Mouse (Mus musculus) left cerebral cortex, postnatal 10 days (tissue): ENCODE data around the gene Ccdc36. TPM values are rescaled to one million over a fixed set of nuclear protein-coding genes. Genes with fewer than 3 reads are reported as not detected.
A peak's percentile ranks its signal among the peaks of the same experiment; 100 is the strongest.

Experiments used
- DNase-seq, 2 experiments: peaks; one replicate each; pipeline ENCODE4 v3.0.0; 2021 to 2022; ENCODE audit warnings: low spot score in 2 of 2, mixed read lengths in 1 of 2; ENCODE audit errors: extremely low spot score in 1 of 2
- intact Hi-C: fragments of 180-260 bp; cut with DNase I; formaldehyde crosslinking; loops from one replicate; pipeline ENCODE4 v1.15.1; 2025
- total RNA-seq, 2 experiments: library from RNA; stranded (reverse); gene quantifications; 2 replicates each; pipeline ENCODE4 v1.2.3; 2021

Gene Ccdc36
- total RNA-seq, result under 1 TPM; 0.19 to 0.26 TPM

DNA sequence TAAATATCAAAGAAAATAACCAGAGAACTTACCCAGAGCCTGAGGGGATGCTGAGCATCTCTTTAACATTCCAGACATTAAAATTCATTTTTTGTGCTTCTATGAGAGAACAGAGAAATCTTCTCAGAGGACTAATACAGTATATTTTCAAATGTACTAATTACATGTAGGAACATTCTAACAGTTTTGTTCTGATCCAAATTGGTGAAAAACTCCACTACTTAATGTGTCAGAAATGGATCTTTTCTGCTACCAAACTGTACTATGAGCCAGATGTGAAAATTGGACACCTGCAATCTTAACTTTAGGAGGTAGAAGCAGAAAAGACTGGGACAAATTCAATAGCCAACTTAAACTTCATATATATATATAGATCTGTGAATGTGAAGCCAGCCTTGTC lies at the start of gene Ccdc36:
TSS of gene Ccdc36 (minus strand) at position 101 of the 400 bp plus-strand sequence.
- intact Hi-C loops, result no loop called here

GRCm38 (mm10) chr9:108474528-108474927 lies 46.2 kb upstream of the Ccdc36 start:
- DNase-seq, result peak in 1 of 2 experiments; percentile 31
- intact Hi-C loops, result no loop called here

More for the DNA sequence above, at the start of gene Ccdc36:
- no peak for DNase-seq

GRCm38 (mm10) chr9:108469845-108470244 lies 41.6 kb upstream of the Ccdc36 start:
- intact Hi-C loops, result no loop called here
- DNase-seq, result no peak

GRCm38 (mm10) chr9:108469430-108469829 lies 41.1 kb upstream of the Ccdc36 start:
- intact Hi-C loops, result no loop called here

GRCm38 (mm10) chr9:108466219-108466618 lies 37.9 kb upstream of the Ccdc36 start:
- no peak for DNase-seq
- intact Hi-C loops, result no loop called here

More at GRCm38 (mm10) chr9:108469430-108469829, 41.1 kb upstream of the Ccdc36 start:
- no peak for DNase-seq

- intact Hi-C loops, result no loop called here
Observed at GRCm38 (mm10) chr9:108463713-108464112, 35.4 kb upstream of the Ccdc36 start.

DNA sequence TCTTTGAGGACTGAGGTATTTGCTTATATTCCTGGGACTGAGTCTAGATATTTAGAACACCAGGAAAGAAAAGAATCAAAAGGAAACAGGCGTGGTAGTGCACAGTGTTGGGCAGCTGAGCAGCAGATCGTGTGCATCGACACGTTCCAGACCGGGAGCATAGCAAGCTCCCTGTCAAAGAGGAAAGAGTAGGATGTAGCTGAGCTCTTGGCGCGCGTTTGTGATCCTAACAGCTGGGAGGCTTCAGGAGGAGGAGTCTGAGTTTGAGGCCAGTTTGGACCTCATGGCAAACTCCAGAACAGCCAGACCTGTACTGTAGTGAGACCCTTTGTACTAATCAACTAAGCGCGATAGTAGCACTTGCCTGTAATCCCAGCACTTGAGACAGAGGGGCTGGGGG lies 33.9 kb upstream of the Ccdc36 start:
- intact Hi-C loops, result no loop called here
- DNase-seq, result no peak

More at GRCm38 (mm10) chr9:108463713-108464112, 35.4 kb upstream of the Ccdc36 start:
- no peak for DNase-seq

GRCm38 (mm10) chr9:108461675-108462074 lies 33.4 kb upstream of the Ccdc36 start:
- no peak for DNase-seq
- intact Hi-C loops, result no loop called here

DNA sequence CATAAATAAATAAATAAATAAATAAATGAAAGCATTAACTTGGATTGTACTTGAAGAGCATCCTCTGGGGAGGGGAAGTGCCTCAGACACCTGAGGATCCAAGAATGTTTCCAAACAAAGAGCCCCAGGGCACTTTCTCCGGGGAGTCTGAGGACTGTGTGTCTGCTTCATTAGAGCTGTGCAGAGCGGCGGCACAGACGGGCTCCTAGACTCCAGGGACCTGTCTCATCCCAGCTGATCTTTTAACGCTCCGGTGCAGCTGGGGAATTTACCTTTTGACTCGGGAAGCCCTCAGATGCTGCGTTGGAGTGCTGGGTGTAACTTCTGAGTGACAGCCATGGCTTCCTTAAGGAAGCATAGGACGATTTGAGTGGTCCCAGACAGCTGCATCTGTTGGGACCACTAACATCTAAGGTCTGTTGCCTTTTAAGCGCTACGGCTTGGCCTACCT lies 32.9 kb upstream of the Ccdc36 start, which contains the start of gene Klhdc8b:
TSS of gene Klhdc8b (minus strand) at position 401 of the 451 bp plus-strand sequence.
- intact Hi-C loops, result no loop called here
- DNase-seq, result no peak

DNA sequence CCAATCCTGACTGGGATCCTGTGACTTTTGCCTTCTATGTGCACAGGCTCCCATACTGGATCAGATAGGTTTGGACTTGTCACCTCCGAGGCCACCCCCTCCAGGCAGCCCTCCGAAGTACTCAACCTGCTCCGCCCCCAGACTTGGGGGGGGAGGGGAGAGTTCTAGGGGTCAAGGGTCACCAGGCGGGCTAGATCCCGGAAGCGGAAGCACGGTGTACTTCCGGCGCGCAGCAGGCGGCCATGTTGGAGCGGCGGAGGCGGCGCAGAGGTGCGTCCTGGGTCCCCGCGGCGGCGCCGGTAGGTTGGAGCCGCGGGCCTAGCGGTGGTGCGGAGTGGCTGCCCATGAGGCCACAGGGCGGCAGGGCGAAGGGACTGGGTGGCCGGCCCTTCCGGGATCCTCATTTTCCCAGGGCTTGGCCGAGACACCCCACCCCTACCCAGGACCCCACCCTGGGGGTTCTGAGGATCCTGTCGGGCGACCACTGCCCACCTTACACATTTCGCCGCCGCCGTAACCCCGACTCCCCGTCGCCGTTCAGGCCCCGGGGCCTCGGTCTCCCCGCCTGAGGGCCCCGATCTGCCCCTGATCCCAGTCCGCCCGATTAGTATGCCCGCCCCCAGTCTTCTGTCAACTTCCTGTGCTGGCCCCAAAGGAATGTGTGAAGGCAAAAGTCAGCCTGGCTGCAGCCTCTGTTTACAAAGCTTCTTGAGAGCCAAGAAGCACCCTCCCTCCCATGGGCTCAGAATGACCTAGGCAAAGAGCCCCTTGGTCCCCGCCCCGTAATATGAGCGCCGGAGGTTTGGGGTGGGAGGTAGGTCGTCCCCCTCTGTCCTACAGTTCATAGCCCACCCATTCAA lies 32.3 kb upstream of the Ccdc36 start, which contains the start of gene Ccdc71:
TSS of gene Ccdc71 (plus strand) at position 209 of the 860 bp plus-strand sequence.
- intact Hi-C loops, result no loop called here

GRCm38 (mm10) chr9:108459939-108460318 lies 31.6 kb upstream of the Ccdc36 start:
- no peak for DNase-seq
- intact Hi-C loops, result no loop called here

More for the DNA sequence above, 32.3 kb upstream of the Ccdc36 start, which contains the start of gene Ccdc71:
- DNase-seq, result peak; percentile 83 to 95

DNA sequence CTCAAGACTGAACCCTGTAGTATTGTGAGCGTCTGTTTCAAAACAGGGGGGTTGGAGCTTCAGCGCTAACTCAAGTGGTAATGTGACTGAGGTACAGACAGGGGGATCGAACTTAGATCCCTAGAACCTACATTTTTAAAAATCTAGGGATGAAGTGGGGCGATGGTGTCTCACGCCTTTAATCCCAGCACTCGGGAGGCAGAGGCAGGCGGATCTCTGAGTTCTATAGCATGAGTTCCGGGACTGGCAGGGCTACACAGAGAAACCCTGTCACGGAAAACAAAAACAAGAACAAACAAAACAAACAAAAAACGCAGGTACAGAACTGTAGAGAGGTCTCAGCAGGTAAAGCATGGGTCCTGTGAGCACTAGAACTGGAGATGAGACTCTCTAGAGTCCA lies 28.7 kb upstream of the Ccdc36 start:
- intact Hi-C loops, result no loop called here
- DNase-seq, result no peak

- DNase-seq, result no peak
- intact Hi-C loops, result no loop called here
Observed at GRCm38 (mm10) chr9:108455747-108456571, 27.7 kb upstream of the Ccdc36 start.

DNA sequence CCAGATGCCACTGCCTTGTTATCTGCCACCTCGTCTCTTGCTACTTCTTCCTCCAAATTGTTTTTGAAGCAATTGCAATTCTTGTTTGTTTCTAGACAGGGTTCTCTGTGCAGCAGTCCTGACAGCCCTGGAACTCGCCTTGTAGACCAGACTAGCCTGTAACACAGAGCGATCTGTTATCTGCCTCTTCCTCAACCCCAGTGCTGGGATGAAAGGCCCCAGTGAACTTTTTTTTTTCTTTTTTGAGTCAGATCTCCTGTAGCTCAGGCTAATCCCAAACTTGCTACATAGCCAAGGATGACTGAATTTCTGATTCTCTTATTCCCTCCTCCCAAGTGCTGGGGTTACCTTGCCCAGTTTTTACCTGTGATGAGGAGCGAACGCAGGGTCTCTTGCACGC lies 26.1 kb upstream of the Ccdc36 start:
- DNase-seq, result no peak
- intact Hi-C loops, result loop anchor here (5.0 kb wide), 1 partner anchor 57 kb away; no protein-coding TSS in a partner anchor

DNA sequence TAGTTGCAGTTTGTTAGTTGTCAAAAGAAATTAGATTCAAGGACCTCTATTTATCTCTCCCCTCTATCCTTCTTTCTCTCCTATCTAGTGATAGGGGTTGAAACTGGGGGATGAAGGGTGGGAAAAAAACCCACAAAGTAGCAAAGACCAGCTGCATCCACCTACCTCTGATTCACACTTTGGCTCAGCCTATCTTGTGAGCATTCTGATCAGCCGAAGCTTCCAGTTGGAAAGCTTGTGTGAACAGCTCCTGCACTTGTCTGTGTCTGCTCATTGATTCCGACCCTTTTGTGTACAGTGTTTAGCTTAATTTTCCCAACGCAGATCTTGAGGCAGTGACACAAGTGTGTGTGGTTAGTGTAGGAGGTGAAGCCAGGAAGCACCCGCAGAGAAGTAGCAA lies 25.2 kb upstream of the Ccdc36 start:
- intact Hi-C loops, result loop anchor here (5.0 kb wide), 1 partner anchor 56 kb away; no protein-coding TSS in a partner anchor
- DNase-seq, result no peak

DNA sequence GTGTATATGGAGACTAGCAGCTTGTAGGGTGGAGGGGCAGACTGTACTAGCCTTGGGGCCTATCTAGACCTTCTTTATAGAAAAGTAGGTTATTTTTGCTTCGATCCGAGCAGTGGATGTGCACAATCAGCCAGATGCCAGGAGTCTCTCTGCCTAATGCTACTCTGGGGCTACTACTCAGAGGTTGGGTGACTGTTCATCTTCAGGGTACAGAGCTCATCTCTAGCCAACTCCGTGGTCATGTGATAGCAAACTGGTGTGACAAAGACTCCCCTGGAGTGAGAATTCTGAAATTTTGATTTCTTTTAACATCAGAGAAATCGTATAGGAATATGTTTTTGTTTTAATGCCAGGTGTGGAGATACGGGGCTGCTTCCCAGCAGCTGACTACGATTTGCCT lies 24.6 kb upstream of the Ccdc36 start:
- no peak for DNase-seq
- intact Hi-C loops, result loop anchor here (5.0 kb wide), 1 partner anchor 56 kb away; no protein-coding TSS in a partner anchor

DNA sequence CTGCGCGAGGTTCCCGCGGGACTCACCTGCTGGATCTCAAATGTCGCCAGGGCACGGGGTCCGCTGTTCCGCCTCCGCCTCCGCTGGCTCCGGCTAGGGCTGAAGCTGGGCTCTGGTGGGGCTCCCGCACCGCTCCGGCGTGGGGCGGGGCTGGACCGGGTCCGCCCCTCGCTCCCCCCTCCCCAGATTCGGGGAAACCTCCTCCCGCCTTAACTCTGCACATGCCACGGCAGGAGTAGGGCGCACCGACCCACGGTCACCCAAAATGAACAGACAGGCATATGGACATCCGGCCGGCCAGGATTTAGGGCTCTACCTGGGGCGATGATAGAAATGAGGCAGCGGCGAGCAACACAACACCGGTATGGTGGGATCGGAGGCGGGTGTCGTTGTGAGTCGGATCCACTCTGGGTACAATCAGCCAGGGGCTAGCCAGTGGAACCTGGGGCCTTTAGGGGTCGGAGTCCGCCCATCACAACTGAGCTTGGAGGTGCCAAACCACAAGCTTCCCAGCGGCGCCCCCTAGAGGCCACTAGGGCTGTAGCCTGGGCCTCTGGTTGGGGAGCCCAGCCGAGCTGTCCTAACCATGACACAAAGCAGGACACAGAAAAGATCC lies 24.1 kb upstream of the Ccdc36 start:
- intact Hi-C loops, result loop anchor here (5.0 kb wide), 1 partner anchor 55 kb away; no protein-coding TSS in a partner anchor
- DNase-seq, result peak; percentile 77 to 92

- no peak for DNase-seq
- intact Hi-C loops, result loop anchor here (5.0 kb wide), 1 partner anchor 54 kb away; no protein-coding TSS in a partner anchor
Observed at GRCm38 (mm10) chr9:108451519-108452160, 23.4 kb upstream of the Ccdc36 start.
